Mouse (Mus musculus) activated CD4-positive, CD25-positive, alpha-beta regulatory T cell, adult 9 weeks (primary cell): ENCODE results near the gene Nav1. TPM values are rescaled to one million over a fixed set of nuclear protein-coding genes. Genes with fewer than 3 reads are reported as not detected.

Experiments used
- polyA plus RNA-seq: library from polyadenylated mRNA; unstranded; fragments of 100-300 nt; shearing (Covaris generic); gene quantifications from one replicate; pipeline ENCODE4 v1.2.1, GENCODE M21; 2017

Gene Nav1
- polyA plus RNA-seq: 0.51 TPM

DNA sequence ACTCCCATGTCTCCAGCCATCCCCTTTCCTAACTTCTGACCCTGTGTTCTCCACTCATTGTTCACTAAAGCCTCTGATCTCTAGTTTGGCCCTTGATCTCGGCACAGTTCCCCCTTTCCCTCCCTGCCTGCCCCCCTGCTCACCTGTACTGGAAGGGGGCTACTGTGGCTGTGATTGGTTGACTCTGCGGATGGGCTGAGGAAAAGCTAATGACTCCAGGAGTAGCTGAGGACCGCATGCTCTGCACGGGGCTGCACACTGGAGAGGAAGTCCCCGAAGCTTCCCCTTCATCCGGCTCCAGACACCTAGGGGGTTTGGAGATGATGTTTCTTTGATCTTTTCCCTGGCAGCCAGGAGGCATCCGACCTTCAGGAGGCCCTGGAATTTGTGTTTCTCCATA is at the start of gene Nav1:
Gene Nav1, minus strand, starts transcription at position 277 of the 400 bp plus-strand sequence.

DNA sequence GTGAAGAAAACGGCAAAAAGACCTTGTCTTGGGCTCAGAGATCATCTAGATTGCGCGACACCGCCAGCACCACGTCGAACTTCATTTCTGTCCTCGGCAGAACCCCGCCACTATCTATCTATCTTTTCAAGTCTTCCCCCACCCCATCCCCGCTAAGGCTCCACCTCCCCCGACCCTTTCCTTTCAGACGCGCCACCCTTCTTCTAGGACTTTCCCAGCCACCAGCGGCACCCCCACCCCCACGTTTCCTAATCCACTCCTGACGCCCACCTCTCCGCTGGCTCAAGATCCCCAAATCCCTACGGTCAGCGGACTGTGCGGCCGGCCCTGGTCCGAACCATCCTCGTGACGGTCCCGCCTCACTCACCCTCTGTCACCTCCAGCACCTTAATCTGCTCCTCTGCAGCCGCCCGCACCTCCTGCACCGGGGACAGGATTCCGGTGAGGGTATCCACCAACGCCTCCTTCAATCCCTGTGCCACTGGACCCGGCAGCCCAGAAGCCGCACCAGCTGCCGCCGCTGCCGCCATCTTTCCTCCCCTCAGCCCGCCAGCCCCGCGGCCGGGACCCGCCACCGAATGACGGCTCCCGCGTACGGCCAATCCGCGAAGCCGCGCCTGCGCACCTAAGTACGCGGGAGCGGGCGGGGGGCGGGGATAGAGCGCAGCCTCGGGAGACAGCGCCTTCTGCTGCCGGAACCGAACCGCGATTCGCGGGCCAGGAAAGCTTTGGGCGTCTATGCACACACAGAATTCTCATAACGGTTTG is 177.0 kb downstream of the Nav1 start, which contains the start of gene Ipo9:
Gene Ipo9, minus strand, starts transcription at position 599 of the 768 bp plus-strand sequence.

Other genes with a start within 250 kb of the Nav1 start
- gene Shisa4, start 232.1 kb downstream of the Nav1 start, polyA plus RNA-seq: not detected
- 74.6 TPM for gene Ipo9, start 176.8 kb downstream of the Nav1 start, polyA plus RNA-seq
- gene Csrp1, start 112.8 kb upstream of the Nav1 start, polyA plus RNA-seq: 85.8 TPM
- 1.7 TPM for gene Phlda3, start 158.8 kb upstream of the Nav1 start, polyA plus RNA-seq
- 0.27 TPM for gene Tnni1, start 172.1 kb upstream of the Nav1 start, polyA plus RNA-seq
- gene Lad1, start 211.3 kb upstream of the Nav1 start, polyA plus RNA-seq: 26.8 TPM
- gene Tnnt2, start 229.1 kb upstream of the Nav1 start, polyA plus RNA-seq: 0.72 TPM